Mouse (Mus musculus): ENCODE measurements around the gene Adrb1. TPM values are rescaled to one million over a fixed set of nuclear protein-coding genes. Genes with fewer than 3 reads are reported as not detected.

Gene Adrb1
- total RNA-seq, 2 experiments from 2014 or later, result 17.6 to 18.4 TPM

Other genes starting within 250 kb of the Adrb1 start
- 1 to 10 TPM; 5.3 to 8.5 TPM for gene Dclre1a, start 174.0 kb upstream of the Adrb1 start, total RNA-seq (2021)
- gene Nhlrc2, start 173.9 kb upstream of the Adrb1 start, total RNA-seq (2021), result 10 to 100 TPM; 10.4 to 12.2 TPM
- gene Ccdc186, start 100.0 kb downstream of the Adrb1 start, total RNA-seq (2021), result 10 to 100 TPM; 44.4 to 46.3 TPM
- under 1 TPM; 0.34 to 0.56 TPM for gene Tdrd1, start 104.0 kb downstream of the Adrb1 start, total RNA-seq (2021)
- gene Vwa2, start 152.1 kb downstream of the Adrb1 start, total RNA-seq (2021), result not detected